Mouse (Mus musculus) olfactory bulb, adult 2 months (tissue): Measurements from ENCODE around the gene Gm26741.

ENCODE experiments used
- CTCF ChIP-seq: fragments of 200-500 bp; IDR thresholded peaks from 2 replicates; pipeline ENCODE4 v1.5.1; 2012; ENCODE audit warnings: low read depth, mild to moderate bottlenecking, low read length, moderate library complexity; ENCODE audit not compliant: insufficient read depth
- POLR2A ChIP-seq: fragments of 200-500 bp; IDR thresholded peaks from 2 replicates; pipeline ENCODE4 v1.6.1; 2012; ENCODE audit warnings: mild to moderate bottlenecking, low read depth, low read length, moderate library complexity; ENCODE audit not compliant: insufficient read depth

- no peak for TF ChIP-seq POLR2A
- TF ChIP-seq CTCF, result no peak
Measured at GRCm38 (mm10) chr10:52374651-52375050, 16.1 kb downstream of the Gm26741 start.
